Mouse (Mus musculus) midbrain, embryonic 14.5 days (tissue): Measurements from ENCODE around the gene Mybpc3. TPM values are rescaled to one million over a fixed set of nuclear protein-coding genes. Genes with fewer than 3 reads are reported as not detected.

Source experiments
- ATAC-seq: fragments of 200-750 bp; cut with Nextera tagmentation; 2 replicates; pipeline ENCODE4 v1.8.0; 2017; ENCODE audit warnings: moderate number of reproducible peaks, moderate library complexity; ENCODE audit not compliant: low FRiP score, low TSS enrichment
- DNase-seq: peaks from one replicate; pipeline ENCODE4 v3.0.0-alpha.2; 2015
- H3K27ac ChIP-seq: fragments of 300-500 bp; sonication (generic); replicated peaks from 2 replicates; pipeline ENCODE4 v1.5.1; 2014; ENCODE audit warnings: mild to moderate bottlenecking, low read depth, low read length, moderate library complexity
- H3K27me3 ChIP-seq: fragments of 300-500 bp; sonication (generic); 2 replicates; pipeline ENCODE4 v1.6.1; 2014; ENCODE audit warnings: low read length, control low read depth, mixed read lengths; ENCODE audit not compliant: control insufficient read depth, insufficient read depth
- H3K36me3 ChIP-seq: fragments of 300-500 bp; sonication (generic); 2 replicates; pipeline ENCODE4 v1.6.1; 2014; ENCODE audit warnings: low read length, control low read depth; ENCODE audit not compliant: control insufficient read depth, insufficient read depth
- H3K4me1 ChIP-seq: fragments of 300-500 bp; sonication (generic); 2 replicates; pipeline ENCODE4 v1.6.1; 2014; ENCODE audit warnings: mild to moderate bottlenecking, antibody characterized with exemption, low read length, control low read depth; ENCODE audit not compliant: control insufficient read depth, insufficient read depth
- H3K4me2 ChIP-seq: fragments of 300-500 bp; sonication (generic); 2 replicates; pipeline ENCODE4 v1.6.1; 2014; ENCODE audit warnings: mild to moderate bottlenecking, low read length, moderate library complexity
- H3K4me3 ChIP-seq: fragments of 300-500 bp; sonication (generic); replicated peaks from 2 replicates; pipeline ENCODE4 v1.5.1; 2014; ENCODE audit warnings: low read depth, low read length
- H3K9ac ChIP-seq: fragments of 300-500 bp; sonication (generic); replicated peaks from 2 replicates; pipeline ENCODE4 v1.6.1; 2014; ENCODE audit warnings: mild to moderate bottlenecking, low read length, moderate library complexity
- H3K9me3 ChIP-seq: fragments of 300-500 bp; sonication (generic); 2 replicates; pipeline ENCODE4 v1.6.1; 2016; ENCODE audit warnings: low read length, control low read depth, mixed read lengths; ENCODE audit not compliant: control insufficient read depth
- WGBS: fragments of 180-500 bp; shearing (Covaris S2); extraction: QIAGEN DNeasy Blood & Tissue Kit; methylation state at CpG from one replicate; pipeline ENCODE4 v1.1.7; 2014; 5-methylcytosine and 5-hydroxymethylcytosine counted together
- polyA plus RNA-seq: library from polyadenylated mRNA; unstranded; fragments of >200 nt; fragmentation: Nextera tagmentation; extraction: Ambion mirVana; gene quantifications from 2 replicates; pipeline ENCODE4 v1.2.1, GENCODE M21; 2014

The Mybpc3 gene
- polyA plus RNA-seq, 1 experiment from 2014 or later, result not detected

- ATAC-seq, result no peak
Observed at GRCm38 (mm10) chr2:91113852-91114251, 4.1 kb upstream of the Mybpc3 start.

GRCm38 (mm10) chr2:91114781-91115577 lies 3.0 kb upstream of the Mybpc3 start:
- Histone ChIP-seq H3K9me3 (no peaks in the 10 kb centered on the region), H3K4me2 (peak overlapping the region; percentile 59), H3K27ac (no peak overlapping the region), H3K9ac (peak overlapping the region; percentile 30; the same call in 1 of the 2 replicates), H3K4me3 (peak overlapping the region; percentile 29), H3K4me1 (no peaks in the 10 kb centered on the region), H3K36me3 (no peaks in the 10 kb centered on the region), H3K27me3 (no peaks in the 10 kb centered on the region)
- 7% methylated on average over 41 of the region's 42 CpGs for WGBS
- peak; percentile 90 for DNase-seq
- peak; percentile 55; the same call in 1 of the 2 replicates for ATAC-seq

More at GRCm38 (mm10) chr2:91113852-91114251, 4.1 kb upstream of the Mybpc3 start:
- Histone ChIP-seq H3K9me3 (no peaks in the 10 kb centered on the region), H3K4me1 (no peaks in the 10 kb centered on the region), H3K36me3 (no peaks in the 10 kb centered on the region), H3K27me3 (no peaks in the 10 kb centered on the region), H3K9ac (no peak overlapping the region), H3K27ac (no peak overlapping the region), H3K4me2 (no peak overlapping the region), H3K4me3 (no peak overlapping the region)
- 77% methylated on average over 6 of the region's 6 CpGs for WGBS
- no peak for DNase-seq

GRCm38 (mm10) chr2:91115578-91115970 lies 2.4 kb upstream of the Mybpc3 start:
- WGBS, result 37% methylated on average over 12 of the region's 12 CpGs
- peak overlapping the region; percentile 30; the same call in 1 of the 2 replicates for H3K9ac ChIP-seq
- no peak overlapping the region for H3K27ac ChIP-seq
- no peaks in the 10 kb centered on the region for H3K36me3 ChIP-seq
- peak; percentile 6 for DNase-seq
- H3K9me3 ChIP-seq, result no peaks in the 10 kb centered on the region
- no peak for ATAC-seq
- peak overlapping the region; percentile 29 for H3K4me3 ChIP-seq
- H3K4me1 ChIP-seq, result no peaks in the 10 kb centered on the region
- H3K27me3 ChIP-seq, result no peaks in the 10 kb centered on the region
- H3K4me2 ChIP-seq, result peak overlapping the region; percentile 59

GRCm38 (mm10) chr2:91116842-91117241 lies 1.1 kb upstream of the Mybpc3 start:
- DNase-seq (no peak), ATAC-seq (no peak)
- Histone ChIP-seq H3K9ac (no peak overlapping the region), H3K9me3 (no peaks in the 10 kb centered on the region), H3K4me3 (no peak overlapping the region), H3K4me1 (no peaks in the 10 kb centered on the region), H3K4me2 (no peak overlapping the region), H3K27me3 (no peaks in the 10 kb centered on the region), H3K27ac (no peak overlapping the region), H3K36me3 (no peaks in the 10 kb centered on the region)
- WGBS, result 80% methylated on average over 5 of the region's 5 CpGs

- no peaks in the 10 kb centered on the region for H3K27me3 ChIP-seq
Observed at GRCm38 (mm10) chr2:91118647-91119046, 703 bp downstream of the Mybpc3 start.

GRCm38 (mm10) chr2:91119061-91119460 lies 1.1 kb downstream of the Mybpc3 start:
- ATAC-seq (no peak), DNase-seq (no peak)
- H3K4me1 ChIP-seq, result no peaks in the 10 kb centered on the region
- no peak overlapping the region for H3K27ac ChIP-seq
- H3K9me3 ChIP-seq, result no peaks in the 10 kb centered on the region
- H3K4me3 ChIP-seq, result no peak overlapping the region
- WGBS, result 88% methylated on average over 19 of the region's 19 CpGs
- H3K36me3 ChIP-seq, result no peaks in the 10 kb centered on the region
- H3K4me2 ChIP-seq, result no peak overlapping the region
- no peaks in the 10 kb centered on the region for H3K27me3 ChIP-seq
- no peak overlapping the region for H3K9ac ChIP-seq

More at GRCm38 (mm10) chr2:91118647-91119046, 703 bp downstream of the Mybpc3 start:
- 75% methylated on average over 1 of the region's 1 CpGs for WGBS
- Histone ChIP-seq H3K4me2 (no peak overlapping the region), H3K27ac (no peak overlapping the region), H3K4me1 (no peaks in the 10 kb centered on the region), H3K9me3 (no peaks in the 10 kb centered on the region), H3K9ac (no peak overlapping the region), H3K36me3 (no peaks in the 10 kb centered on the region), H3K4me3 (no peak overlapping the region)
- DNase-seq, result no peak
- no peak for ATAC-seq

GRCm38 (mm10) chr2:91119551-91119950 lies 1.6 kb downstream of the Mybpc3 start:
- no peaks in the 10 kb centered on the region for H3K9me3 ChIP-seq
- H3K27ac ChIP-seq, result no peak overlapping the region
- 88% methylated on average over 6 of the region's 6 CpGs for WGBS
- no peak overlapping the region for H3K4me2 ChIP-seq
- ATAC-seq (no peak), DNase-seq (no peak)
- H3K4me1 ChIP-seq, result no peaks in the 10 kb centered on the region
- no peak overlapping the region for H3K4me3 ChIP-seq
- no peak overlapping the region for H3K9ac ChIP-seq
- H3K36me3 ChIP-seq, result no peaks in the 10 kb centered on the region
- H3K27me3 ChIP-seq, result no peaks in the 10 kb centered on the region

GRCm38 (mm10) chr2:91120261-91120671 lies 2.3 kb downstream of the Mybpc3 start:
- Histone ChIP-seq H3K27me3 (no peaks in the 10 kb centered on the region), H3K4me1 (no peaks in the 10 kb centered on the region), H3K27ac (no peak overlapping the region), H3K9ac (no peak overlapping the region), H3K36me3 (no peaks in the 10 kb centered on the region), H3K4me2 (no peak overlapping the region), H3K9me3 (no peaks in the 10 kb centered on the region), H3K4me3 (no peak overlapping the region)
- ATAC-seq (no peak), DNase-seq (no peak)
- 80% methylated on average over 6 of the region's 6 CpGs for WGBS

- H3K9ac ChIP-seq, result no peak overlapping the region
- H3K4me2 ChIP-seq, result no peak overlapping the region
- ATAC-seq, result no peak
- no peak for DNase-seq
- WGBS, result 89% methylated on average over 6 of the region's 6 CpGs
- H3K36me3 ChIP-seq, result no peaks in the 10 kb centered on the region
- H3K9me3 ChIP-seq, result no peaks in the 10 kb centered on the region
- no peaks in the 10 kb centered on the region for H3K4me1 ChIP-seq
- H3K27ac ChIP-seq, result no peak overlapping the region
- H3K4me3 ChIP-seq, result no peak overlapping the region
- H3K27me3 ChIP-seq, result no peaks in the 10 kb centered on the region
Observed at GRCm38 (mm10) chr2:91121011-91121410, 3.1 kb downstream of the Mybpc3 start.
